Mouse (Mus musculus) myocyte (in vitro differentiated cells): Measurements from ENCODE around the gene Zcchc8. TPM values are rescaled to one million over a fixed set of nuclear protein-coding genes. Genes with fewer than 3 reads are reported as not detected.

Source experiments
- H3K27me3 ChIP-seq: one replicate; pipeline ENCODE4 v1.6.1; 2011; ENCODE audit not compliant: control insufficient read depth, insufficient read depth, insufficient read length
- H3K36me3 ChIP-seq: one replicate; pipeline ENCODE4 v1.6.1; 2011; ENCODE audit not compliant: control insufficient read depth, insufficient read depth
- H3K4me2 ChIP-seq: one replicate; pipeline ENCODE4 v1.6.1; 2011; ENCODE audit warnings: low read depth, control low read depth
- H3K4me3 ChIP-seq: one replicate; pipeline ENCODE4 v1.5.1; 2011; ENCODE audit warnings: mild to moderate bottlenecking, control low read depth, moderate library complexity
- H3K79me2 ChIP-seq: one replicate; pipeline ENCODE4 v1.6.1; 2011; ENCODE audit not compliant: control insufficient read depth, insufficient read depth
- H3ac ChIP-seq: one replicate; pipeline ENCODE4 v1.6.1; 2011; ENCODE audit not compliant: control insufficient read depth, insufficient read length
- CEBPB ChIP-seq: IDR thresholded peaks from 2 replicates; pipeline ENCODE4 v1.6.1; 2011; ENCODE audit warnings: mild to moderate bottlenecking, moderate library complexity; ENCODE audit not compliant: poor library complexity, insufficient read depth, severe bottlenecking
- E2F4 ChIP-seq: IDR thresholded peaks from one replicate; pipeline ENCODE4 v1.6.1; 2011; ENCODE audit warnings: mild to moderate bottlenecking, control low read depth, moderate library complexity; ENCODE audit not compliant: insufficient read depth
- MAX ChIP-seq: IDR thresholded peaks from one replicate; pipeline ENCODE4 v1.6.1; 2011; ENCODE audit warnings: low read depth, mild to moderate bottlenecking, control low read depth
- MYOD1 ChIP-seq, 3 experiments: IDR thresholded peaks; one replicate each; pipeline ENCODE4 v1.6.1; 2011; ENCODE audit warnings: control low read depth in 2 of 3, low read depth in 2 of 3, mild to moderate bottlenecking in 2 of 3, moderate library complexity in 1 of 3; ENCODE audit not compliant: insufficient read length in 2 of 3, control insufficient read depth in 1 of 3
- MYOG ChIP-seq, 3 experiments: IDR thresholded peaks; one replicate each; pipeline ENCODE4 v1.6.1; 2011; ENCODE audit warnings: control low read depth in 2 of 3, low read depth in 2 of 3, mild to moderate bottlenecking in 2 of 3; ENCODE audit not compliant: insufficient read length in 2 of 3, control insufficient read depth in 1 of 3, insufficient read depth in 1 of 3
- POLR2A ChIP-seq: IDR thresholded peaks from one replicate; pipeline ENCODE4 v1.6.1; 2011; ENCODE audit warnings: low read depth, mild to moderate bottlenecking, control low read depth, moderate library complexity; ENCODE audit not compliant: insufficient read length
- POLR2AphosphoS2 ChIP-seq: IDR thresholded peaks from one replicate; pipeline ENCODE4 v1.6.1; 2011; ENCODE audit warnings: low read depth, control low read depth; ENCODE audit not compliant: insufficient read length
- REST ChIP-seq: IDR thresholded peaks from one replicate; pipeline ENCODE4 v1.6.1; 2011; ENCODE audit warnings: mild to moderate bottlenecking, control low read depth, moderate library complexity; ENCODE audit not compliant: insufficient read depth, insufficient read length
- SRF ChIP-seq: IDR thresholded peaks from one replicate; pipeline ENCODE4 v1.6.1; 2011; ENCODE audit warnings: low read depth; ENCODE audit not compliant: control insufficient read depth, insufficient read length
- TCF12 ChIP-seq: IDR thresholded peaks from one replicate; pipeline ENCODE4 v1.6.1; 2011; ENCODE audit warnings: mild to moderate bottlenecking, control low read depth; ENCODE audit not compliant: poor library complexity, insufficient read depth, severe bottlenecking
- TCF3 ChIP-seq: IDR thresholded peaks from one replicate; pipeline ENCODE4 v1.6.1; 2011; ENCODE audit warnings: low read depth, control low read depth; ENCODE audit not compliant: insufficient read length
- USF1 ChIP-seq: IDR thresholded peaks from one replicate; pipeline ENCODE4 v1.6.1; 2011; ENCODE audit warnings: low read depth, mild to moderate bottlenecking, control low read depth, moderate library complexity
- polyA plus RNA-seq: library from polyadenylated mRNA; unstranded; fragments of >200 nt; fragmentation: generic; extraction: Trizol; gene quantifications from one replicate; pipeline ENCODE4 v1.2.1, GENCODE M21; 2012; ENCODE audit warnings: missing spikeins

Gene Zcchc8
- polyA plus RNA-seq, 1 experiment, result 9.7 TPM

GRCm38 (mm10) chr5:123662059-123662458 is 58.8 kb downstream of the Zcchc8 start:
- no peak overlapping the region for H3ac ChIP-seq
- H3K4me2 ChIP-seq, result peak overlapping the region; percentile 46
- TF ChIP-seq SRF, result no peak
- no peak for TF ChIP-seq MAX
- TF ChIP-seq MYOG (IDR thresholded peaks at IDR 0.05; ENCODE audit: control insufficient read depth in 1 of 3, insufficient read depth in 1 of 3, insufficient read length in 2 of 3, low read depth in 2 of 3), result no peak
- no peak for TF ChIP-seq E2F4
- TF ChIP-seq TCF12, result no peak
- TF ChIP-seq POLR2A, result no peak
- H3K27me3 ChIP-seq, result no peaks in the 10 kb centered on the region
- H3K79me2 ChIP-seq, result peaks cover 25% of the 10 kb centered on the region
- H3K36me3 ChIP-seq, result no peaks in the 10 kb centered on the region
- no peak overlapping the region for H3K4me3 ChIP-seq

GRCm38 (mm10) chr5:123661602-123662001 is 59.3 kb downstream of the Zcchc8 start:
- no peak overlapping the region for H3ac ChIP-seq
- peak overlapping the region; percentile 46 for H3K4me2 ChIP-seq
- no peak for TF ChIP-seq MYOG (IDR thresholded peaks at IDR 0.05; ENCODE audit: control insufficient read depth in 1 of 3, insufficient read depth in 1 of 3, insufficient read length in 2 of 3, low read depth in 2 of 3)
- no peak overlapping the region for H3K4me3 ChIP-seq
- no peaks in the 10 kb centered on the region for H3K27me3 ChIP-seq
- no peaks in the 10 kb centered on the region for H3K36me3 ChIP-seq
- peaks cover 25% of the 10 kb centered on the region for H3K79me2 ChIP-seq

GRCm38 (mm10) chr5:123657651-123658050 is 63.2 kb downstream of the Zcchc8 start:
- Histone ChIP-seq H3ac (no peak overlapping the region), H3K79me2 (peaks cover 13% of the 10 kb centered on the region), H3K4me3 (no peak overlapping the region), H3K27me3 (no peaks in the 10 kb centered on the region), H3K36me3 (peaks cover 3% of the 10 kb centered on the region), H3K4me2 (no peak overlapping the region)
- TF ChIP-seq MAX (no peak), E2F4 (no peak), TCF12 (no peak), REST (no peak), CEBPB (no peak), POLR2AphosphoS2 (no peak), USF1 (no peak), TCF3 (no peak), MYOG (IDR thresholded peaks at IDR 0.05; ENCODE audit: control insufficient read depth in 1 of 3, insufficient read depth in 1 of 3, insufficient read length in 2 of 3, low read depth in 2 of 3) (no peak), POLR2A (no peak), MYOD1 (IDR thresholded peaks at IDR 0.05; ENCODE audit: control insufficient read depth in 1 of 3, insufficient read length in 2 of 3, low read depth in 2 of 3) (no peak), SRF (no peak)

- Histone ChIP-seq H3K36me3 (peaks cover 3% of the 10 kb centered on the region), H3K79me2 (peaks cover 13% of the 10 kb centered on the region), H3K4me2 (no peak overlapping the region), H3K27me3 (no peaks in the 10 kb centered on the region), H3K4me3 (no peak overlapping the region), H3ac (no peak overlapping the region)
- TF ChIP-seq POLR2A, result no peak
- no peak for TF ChIP-seq SRF
- no peak for TF ChIP-seq POLR2AphosphoS2
- no peak for TF ChIP-seq MYOD1 (IDR thresholded peaks at IDR 0.05; ENCODE audit: control insufficient read depth in 1 of 3, insufficient read length in 2 of 3, low read depth in 2 of 3)
- TF ChIP-seq E2F4, result no peak
- no peak for TF ChIP-seq MAX
- TF ChIP-seq USF1, result no peak
- TF ChIP-seq MYOG (IDR thresholded peaks at IDR 0.05; ENCODE audit: control insufficient read depth in 1 of 3, insufficient read depth in 1 of 3, insufficient read length in 2 of 3, low read depth in 2 of 3), result no peak
- TF ChIP-seq TCF12, result no peak
- TF ChIP-seq CEBPB, result no peak
- no peak for TF ChIP-seq REST
- no peak for TF ChIP-seq TCF3
These were observed 66.0 kb downstream of the Zcchc8 start for GRCm38 (mm10) chr5:123654937-123655336.

- Histone ChIP-seq H3K4me3 (no peak overlapping the region), H3K4me2 (peak overlapping the region; percentile 49), H3K36me3 (peaks cover 3% of the 10 kb centered on the region), H3K27me3 (no peaks in the 10 kb centered on the region), H3ac (no peak overlapping the region), H3K79me2 (peaks cover 9% of the 10 kb centered on the region)
- TF ChIP-seq MAX, result no peak
- no peak for TF ChIP-seq POLR2AphosphoS2
- TF ChIP-seq POLR2A, result no peak
- TF ChIP-seq USF1, result no peak
These were observed 67.6 kb downstream of the Zcchc8 start for GRCm38 (mm10) chr5:123653287-123653801.
